Mouse (Mus musculus): ENCODE data around the gene Nrp1. TPM values are rescaled to one million over a fixed set of nuclear protein-coding genes. Genes with fewer than 3 reads are reported as not detected.

Nrp1 gene
- polyA plus RNA-seq, 1 experiment from 2014 or later = 49.3 TPM

- Histone ChIP-seq H3K9me3 (ENCODE audit: control insufficient read depth, low read length) (no peaks in the 10 kb centered on the region), H3K27me3 (replicated peaks; ENCODE audit: control insufficient read depth, insufficient read depth, low read length) (no peaks in the 10 kb centered on the region), H3K4me1 (ENCODE audit: control insufficient read depth, insufficient read depth, low read length) (no peaks in the 10 kb centered on the region), H3K27ac (ENCODE audit: low read length) (no peak overlapping the region), H3K4me2 (ENCODE audit: low read depth, low read length) (no peak overlapping the region), H3K36me3 (ENCODE audit: control insufficient read depth, insufficient read depth, low read length) (no peaks in the 10 kb centered on the region), H3K4me3 (ENCODE audit: low read length) (no peak overlapping the region), H3K9ac (ENCODE audit: low read depth, low read length) (no peak overlapping the region)
- no peak for ATAC-seq
- WGBS = 63% methylated on average over 2 of the region's 2 CpGs
These were observed 185.9 kb downstream of the Nrp1 start for GRCm38 (mm10) chr8:128544128-128544846.

GRCm38 (mm10) chr8:128546287-128546686 lies 187.9 kb downstream of the Nrp1 start:
- Histone ChIP-seq H3K4me3 (ENCODE audit: low read length) (no peak overlapping the region), H3K27me3 (replicated peaks; ENCODE audit: control insufficient read depth, insufficient read depth, low read length) (no peaks in the 10 kb centered on the region), H3K9me3 (ENCODE audit: control insufficient read depth, low read length) (no peaks in the 10 kb centered on the region), H3K36me3 (ENCODE audit: control insufficient read depth, insufficient read depth, low read length) (no peaks in the 10 kb centered on the region), H3K4me2 (ENCODE audit: low read depth, low read length) (no peak overlapping the region), H3K4me1 (ENCODE audit: control insufficient read depth, insufficient read depth, low read length) (no peaks in the 10 kb centered on the region), H3K27ac (ENCODE audit: low read length) (no peak overlapping the region), H3K9ac (ENCODE audit: low read depth, low read length) (no peak overlapping the region)
- no peak for ATAC-seq
- 77% methylated on average over 1 of the region's 1 CpGs for WGBS

GRCm38 (mm10) chr8:128547361-128547760 lies 189.0 kb downstream of the Nrp1 start:
- no peak overlapping the region for H3K4me3 ChIP-seq (ENCODE audit: low read length)
- no peaks in the 10 kb centered on the region for H3K9me3 ChIP-seq (ENCODE audit: control insufficient read depth, low read length)
- H3K27me3 ChIP-seq (replicated peaks; ENCODE audit: control insufficient read depth, insufficient read depth, low read length) = no peaks in the 10 kb centered on the region
- no peak overlapping the region for H3K9ac ChIP-seq (ENCODE audit: low read depth, low read length)
- H3K4me1 ChIP-seq (ENCODE audit: control insufficient read depth, insufficient read depth, low read length) = no peaks in the 10 kb centered on the region
- H3K27ac ChIP-seq (ENCODE audit: low read length) = no peak overlapping the region
- H3K4me2 ChIP-seq (ENCODE audit: low read depth, low read length) = no peak overlapping the region
- H3K36me3 ChIP-seq (ENCODE audit: control insufficient read depth, insufficient read depth, low read length) = no peaks in the 10 kb centered on the region
- ATAC-seq = no peak
- 56% methylated on average over 4 of the region's 4 CpGs for WGBS

GRCm38 (mm10) chr8:128549738-128550137 lies 191.3 kb downstream of the Nrp1 start:
- Histone ChIP-seq H3K27me3 (replicated peaks; ENCODE audit: control insufficient read depth, insufficient read depth, low read length) (no peaks in the 10 kb centered on the region), H3K4me1 (ENCODE audit: control insufficient read depth, insufficient read depth, low read length) (no peaks in the 10 kb centered on the region), H3K27ac (ENCODE audit: low read length) (no peak overlapping the region), H3K9ac (ENCODE audit: low read depth, low read length) (no peak overlapping the region), H3K4me3 (ENCODE audit: low read length) (no peak overlapping the region), H3K4me2 (ENCODE audit: low read depth, low read length) (no peak overlapping the region), H3K36me3 (ENCODE audit: control insufficient read depth, insufficient read depth, low read length) (no peaks in the 10 kb centered on the region), H3K9me3 (ENCODE audit: control insufficient read depth, low read length) (no peaks in the 10 kb centered on the region)
- WGBS = 88% methylated on average over 5 of the region's 5 CpGs
- no peak for ATAC-seq

- Histone ChIP-seq H3K27ac (ENCODE audit: low read length) (no peak overlapping the region), H3K4me3 (ENCODE audit: low read length) (no peak overlapping the region), H3K4me1 (ENCODE audit: control insufficient read depth, insufficient read depth, low read length) (no peaks in the 10 kb centered on the region), H3K9me3 (ENCODE audit: control insufficient read depth, low read length) (no peaks in the 10 kb centered on the region), H3K36me3 (ENCODE audit: control insufficient read depth, insufficient read depth, low read length) (no peaks in the 10 kb centered on the region), H3K9ac (ENCODE audit: low read depth, low read length) (no peak overlapping the region), H3K27me3 (replicated peaks; ENCODE audit: control insufficient read depth, insufficient read depth, low read length) (no peaks in the 10 kb centered on the region), H3K4me2 (ENCODE audit: low read depth, low read length) (no peak overlapping the region)
- ATAC-seq = no peak
- 45% methylated on average over 15 of the region's 15 CpGs for WGBS
These were observed 193.2 kb downstream of the Nrp1 start for GRCm38 (mm10) chr8:128551421-128552139.

MicroRNAs within 50 kb of the gene (microRNA counts, 519-probe panel; counts per million panel counts)
- microRNA mmu-miR-1903 = 1,606 counts per million, percentile 17 among the panel's probes with 10 or more counts

Small RNA genes within 50 kb of the gene (microRNA-seq; reads per million reads assigned to microRNA genes)
- gene Mir1903 = not detected

All from intestine, embryonic 16.5 days (tissue).